Mouse (Mus musculus) lung, postnatal 0 days (tissue): ENCODE measurements around the gene Vmn1r1.

Experiments used
- CTCF ChIP-seq: IDR thresholded peaks from 2 replicates; pipeline ENCODE4 v1.5.1; 2016; ENCODE audit warnings: antibody characterized with exemption, mild to moderate bottlenecking
- EP300 ChIP-seq: IDR thresholded peaks from 2 replicates; pipeline ENCODE4 v1.6.1; 2016; ENCODE audit warnings: antibody characterized with exemption, mild to moderate bottlenecking, control low read depth

- TF ChIP-seq CTCF: peak; percentile 99
- no peak for TF ChIP-seq EP300
Measured at GRCm38 (mm10) chr1:182124506-182124905, 39.8 kb downstream of the Vmn1r1 start, which contains the start of gene Srp9.
